Mouse (Mus musculus) right cerebral cortex, postnatal 10 days (tissue): ENCODE data around the gene Acbd4.

Experiments used
- DNase-seq, 2 experiments: peaks; one replicate each; pipeline ENCODE4 v3.0.0; 2021; ENCODE audit warnings: low spot score in 2 of 2

Gene Acbd4

GRCm38 (mm10) chr11:103141944-103142255 lies 40.4 kb downstream of the Acbd4 start:
- no peak for DNase-seq

GRCm38 (mm10) chr11:103142441-103143182 lies 41.1 kb downstream of the Acbd4 start:
- DNase-seq = peak; percentile 94 to 95

- no peak for DNase-seq
These were observed 43.1 kb downstream of the Acbd4 start for GRCm38 (mm10) chr11:103144309-103145285.

- DNase-seq = no peak
These were observed 44.9 kb downstream of the Acbd4 start for GRCm38 (mm10) chr11:103146386-103146785.

GRCm38 (mm10) chr11:103147766-103148165 lies 46.3 kb downstream of the Acbd4 start:
- no peak for DNase-seq

- DNase-seq = no peak
These were observed 48.3 kb downstream of the Acbd4 start for GRCm38 (mm10) chr11:103149771-103150170.

GRCm38 (mm10) chr11:103158621-103159478 lies 57.4 kb downstream of the Acbd4 start:
- DNase-seq = peak; percentile 90 to 94

GRCm38 (mm10) chr11:103160738-103161137 lies 59.3 kb downstream of the Acbd4 start:
- no peak for DNase-seq

- DNase-seq = no peak
These were observed 60.0 kb downstream of the Acbd4 start for GRCm38 (mm10) chr11:103161449-103161848.
